Mouse (Mus musculus) thymus, adult 2 months (tissue): ENCODE measurements around the gene Spink4. TPM values are rescaled to one million over a fixed set of nuclear protein-coding genes. Genes with fewer than 3 reads are reported as not detected.

Experiments
- DNase-seq: peaks from one replicate; pipeline ENCODE4 v3.0.0; 2021
- H3K27ac ChIP-seq: fragments of 200-500 bp; 2 replicates; pipeline ENCODE4 v1.5.1; 2012; ENCODE audit warnings: low read length, control low read depth; ENCODE audit not compliant: control insufficient read depth, insufficient read depth
- H3K27me3 ChIP-seq: fragments of 200-500 bp; 2 replicates; pipeline ENCODE4 v1.6.1; 2012; ENCODE audit warnings: mild to moderate bottlenecking, low read length, moderate library complexity, mixed read lengths; ENCODE audit not compliant: control insufficient read depth, insufficient read depth
- H3K36me3 ChIP-seq: fragments of 200-500 bp; 2 replicates; pipeline ENCODE4 v1.6.1; 2012; ENCODE audit warnings: mild to moderate bottlenecking, low read length, moderate library complexity; ENCODE audit not compliant: control insufficient read depth, insufficient read depth
- H3K4me1 ChIP-seq: fragments of 200-500 bp; replicated peaks from 2 replicates; pipeline ENCODE4 v1.6.1; 2012; ENCODE audit warnings: low read length; ENCODE audit not compliant: control insufficient read depth, insufficient read depth
- H3K4me3 ChIP-seq: fragments of 200-500 bp; 2 replicates; pipeline ENCODE4 v1.5.1; 2012; ENCODE audit warnings: mild to moderate bottlenecking, low read length, control low read depth, moderate library complexity; ENCODE audit not compliant: control insufficient read depth, insufficient read depth
- CTCF ChIP-seq: fragments of 200-500 bp; IDR thresholded peaks from 2 replicates; pipeline ENCODE4 v1.5.1; 2012; ENCODE audit warnings: mild to moderate bottlenecking, control low read depth, low read length, moderate library complexity, borderline replicate concordance; ENCODE audit not compliant: control insufficient read depth, poor library complexity, insufficient read depth; ENCODE audit errors: extremely low read depth
- POLR2A ChIP-seq: fragments of 200-500 bp; IDR thresholded peaks from 2 replicates; pipeline ENCODE4 v1.6.1; 2012; ENCODE audit warnings: mild to moderate bottlenecking, low read length, control low read depth, moderate library complexity; ENCODE audit not compliant: control insufficient read depth, poor library complexity, insufficient read depth; ENCODE audit errors: extremely low read depth
- WGBS: fragments of 180-500 bp; shearing (Covaris S2); methylation state at CpG from one replicate; pipeline ENCODE4 v1.1.7; 2018; 5-methylcytosine and 5-hydroxymethylcytosine counted together
- polyA plus RNA-seq: library from polyadenylated mRNA; depleted of rRNA; stranded (reverse); fragments of >200 nt; gene quantifications from 2 replicates; pipeline ENCODE4 v1.2.3, GENCODE M21; 2012

Gene Spink4
- polyA plus RNA-seq, 1 experiment, result 15.8 TPM

DNA sequence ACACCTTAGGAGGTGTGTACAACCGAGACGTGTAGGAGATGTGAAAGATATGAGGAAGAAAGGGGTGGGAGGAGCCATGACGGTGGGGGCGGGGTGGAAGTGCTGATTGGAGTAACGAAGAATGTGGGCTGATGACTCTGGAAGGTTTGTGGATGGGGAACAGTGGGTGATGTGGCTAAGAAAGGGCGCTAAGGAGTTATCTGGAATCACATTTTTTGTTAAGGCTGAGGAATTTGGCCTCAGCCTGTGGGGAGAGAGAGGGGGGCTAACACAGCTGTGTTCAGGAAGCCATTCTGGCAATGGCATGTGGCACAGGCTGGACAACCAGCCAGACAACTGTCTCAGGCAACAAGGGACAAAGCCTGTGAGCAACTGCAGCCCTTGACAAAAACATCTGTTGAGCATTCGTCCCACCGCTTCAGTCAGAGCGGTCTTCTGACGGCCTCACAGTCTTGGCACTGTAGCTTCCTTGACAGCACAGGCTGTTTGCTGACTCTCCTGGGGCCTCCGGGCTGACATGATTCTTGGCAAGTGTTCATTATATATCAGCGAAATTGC, 43.0 kb upstream of the Spink4 start:
- H3K4me1 ChIP-seq, result peaks cover 28% of the 10 kb centered on the region

DNA sequence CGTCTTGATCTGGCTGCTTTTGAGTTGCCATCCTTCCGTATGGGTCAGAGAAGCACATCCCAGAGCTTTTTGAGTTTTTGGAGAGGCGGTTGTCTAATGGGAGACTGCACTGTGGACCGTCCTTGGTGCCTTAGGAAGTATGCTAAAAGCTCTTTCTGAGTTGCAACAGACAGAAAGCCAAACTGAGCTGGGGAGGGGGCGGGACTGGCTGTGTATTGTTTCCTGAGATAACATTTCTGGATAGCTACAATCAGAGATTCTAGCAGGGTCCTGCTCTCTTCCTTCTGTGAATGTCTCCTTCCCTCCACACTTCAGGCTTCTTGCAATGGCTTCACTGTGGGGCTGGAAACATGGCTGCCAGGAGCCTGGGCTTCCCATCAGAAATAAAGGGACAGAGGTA, 42.3 kb upstream of the Spink4 start:
- Histone ChIP-seq H3K36me3 (no peaks in the 10 kb centered on the region), H3K4me3 (no peak overlapping the region), H3K27me3 (no peaks in the 10 kb centered on the region), H3K4me1 (peaks cover 33% of the 10 kb centered on the region), H3K27ac (peak overlapping the region; percentile 67; the same call in 1 of the 2 replicates)
- TF ChIP-seq POLR2A, result no peak
- no peak for TF ChIP-seq CTCF
- 85% methylated on average over 5 of the region's 5 CpGs for WGBS
- DNase-seq, result no peak

More for the DNA sequence above, 43.0 kb upstream of the Spink4 start:
- TF ChIP-seq POLR2A, result 0 out of 2 replicates have a peak, but pooled peaks have one; percentile 36
- no peak for TF ChIP-seq CTCF
- no peaks in the 10 kb centered on the region for H3K27me3 ChIP-seq
- H3K4me3 ChIP-seq, result peak overlapping the region; percentile 1; the same call in 1 of the 2 replicates
- peak; percentile 22 for DNase-seq
- 17% methylated on average over 12 of the region's 12 CpGs for WGBS
- peak overlapping the region; percentile 67 for H3K27ac ChIP-seq
- H3K36me3 ChIP-seq, result no peaks in the 10 kb centered on the region

DNA sequence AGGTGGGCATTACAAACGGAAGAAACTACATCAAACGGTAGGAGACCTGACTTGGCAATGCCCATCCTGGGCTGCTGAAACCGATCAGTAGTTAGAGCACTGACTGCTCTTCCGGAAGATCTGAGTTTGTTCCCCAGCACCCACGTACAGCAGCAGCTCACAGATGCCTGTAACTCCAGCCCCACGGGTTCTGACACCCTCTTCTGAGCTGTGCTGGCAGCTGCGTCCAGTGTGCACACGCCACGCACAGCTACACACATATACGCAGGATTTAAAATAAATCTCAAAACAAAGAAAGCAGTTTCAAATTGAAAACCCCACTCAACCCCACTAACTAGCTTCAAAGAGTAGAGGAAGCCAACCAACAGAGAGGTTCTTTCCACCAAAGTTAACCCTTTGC, 36.7 kb upstream of the Spink4 start:
- H3K4me1 ChIP-seq, result peaks cover 15% of the 10 kb centered on the region
- H3K27ac ChIP-seq, result peak overlapping the region; percentile 8; the same call in 1 of the 2 replicates
- no peak overlapping the region for H3K4me3 ChIP-seq
- no peak for DNase-seq
- H3K36me3 ChIP-seq, result no peaks in the 10 kb centered on the region
- no peak for TF ChIP-seq POLR2A
- no peak for TF ChIP-seq CTCF
- no peaks in the 10 kb centered on the region for H3K27me3 ChIP-seq
- WGBS, result 45% methylated on average over 10 of the region's 10 CpGs

DNA sequence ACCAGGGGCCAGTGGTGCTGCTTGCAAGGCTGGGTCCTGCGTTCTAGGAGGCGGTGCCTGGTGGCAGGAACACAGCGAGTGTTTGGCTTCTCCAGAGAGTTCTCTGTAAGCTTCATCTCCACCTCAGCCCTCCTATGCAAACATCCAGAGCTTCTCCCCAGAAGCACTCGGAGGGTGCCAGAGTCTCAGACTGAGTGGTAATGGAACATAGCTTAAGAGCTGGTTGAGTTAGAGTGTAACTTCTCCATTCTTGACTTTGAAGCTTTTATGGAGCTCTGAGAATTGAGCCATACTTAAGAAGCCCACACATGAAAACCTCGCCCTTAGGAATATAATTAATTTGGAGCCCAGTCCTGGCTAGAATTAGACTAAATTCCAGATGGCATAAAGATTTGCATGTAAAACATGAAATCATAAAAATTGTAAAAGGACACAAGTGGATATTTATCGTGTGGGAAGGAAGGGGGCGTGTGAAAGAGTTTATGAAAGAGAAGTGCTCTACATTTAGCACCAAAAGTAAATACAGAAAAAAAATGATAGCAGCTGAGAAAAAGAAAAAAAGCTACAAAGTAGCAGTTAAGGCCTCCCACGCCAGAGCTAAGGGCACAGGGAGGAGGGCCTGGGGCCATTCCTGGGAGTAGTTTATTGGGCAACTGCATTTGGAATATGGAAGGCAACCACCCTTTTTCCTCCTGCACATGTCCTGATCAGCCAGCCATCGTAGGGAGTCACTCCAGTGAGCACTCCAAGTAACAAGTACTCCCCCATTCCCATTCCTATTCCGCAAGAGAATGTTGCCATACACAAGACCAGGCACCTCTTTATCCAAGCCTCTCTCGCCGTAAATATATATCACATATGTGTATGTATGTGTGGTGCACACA, 35.3 kb upstream of the Spink4 start:
- Histone ChIP-seq H3K4me1 (peaks cover 15% of the 10 kb centered on the region), H3K36me3 (no peaks in the 10 kb centered on the region), H3K4me3 (no peak overlapping the region), H3K27me3 (no peaks in the 10 kb centered on the region), H3K27ac (no peak overlapping the region)
- 94% methylated on average over 12 of the region's 12 CpGs for WGBS
- DNase-seq, result no peak
- no peak for TF ChIP-seq POLR2A
- TF ChIP-seq CTCF, result no peak

DNA sequence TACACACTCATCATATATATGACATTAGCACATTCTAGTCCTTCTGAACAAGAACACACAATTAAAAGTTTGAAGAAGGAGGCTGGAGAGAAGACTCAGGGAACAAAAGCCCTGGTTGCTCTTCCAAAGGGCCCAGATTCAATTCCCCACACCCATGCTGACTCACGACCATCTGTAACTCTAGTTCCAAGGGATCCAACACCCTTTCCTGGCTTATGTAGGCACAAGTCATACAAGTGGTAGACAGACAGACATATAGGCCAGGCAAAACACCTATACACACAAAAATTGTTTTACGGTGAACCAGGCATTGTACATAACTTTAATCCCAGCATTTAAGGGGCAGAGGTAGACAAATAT, 34.7 kb upstream of the Spink4 start:
- peaks cover 15% of the 10 kb centered on the region for H3K4me1 ChIP-seq
- no peak overlapping the region for H3K27ac ChIP-seq
- TF ChIP-seq POLR2A, result no peak
- TF ChIP-seq CTCF, result no peak
- H3K36me3 ChIP-seq, result no peaks in the 10 kb centered on the region
- no peak overlapping the region for H3K4me3 ChIP-seq
- H3K27me3 ChIP-seq, result no peaks in the 10 kb centered on the region
- no peak for DNase-seq
- WGBS, result 97% methylated on average over 2 of the region's 2 CpGs

DNA sequence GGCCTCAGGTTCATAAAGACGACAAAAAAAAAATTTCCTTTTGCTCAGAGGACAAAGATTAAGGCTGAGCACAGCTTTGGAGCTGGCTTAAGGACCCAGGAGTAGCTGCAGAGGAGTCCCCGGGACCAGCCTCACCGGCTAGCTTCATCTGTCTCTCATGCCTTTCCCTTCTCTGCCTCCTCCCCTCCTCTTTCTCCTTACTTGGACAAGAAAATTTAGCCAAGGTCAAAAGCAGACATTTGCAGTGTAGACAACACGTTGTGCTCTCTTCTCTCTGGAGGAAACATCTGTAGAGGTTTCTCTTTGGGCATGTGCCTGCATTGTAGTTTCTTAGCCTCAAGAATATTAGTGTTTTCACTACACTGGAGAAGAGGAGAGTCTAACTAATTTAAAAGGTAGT, 34.0 kb upstream of the Spink4 start:
- H3K4me1 ChIP-seq, result peaks cover 15% of the 10 kb centered on the region
- H3K27ac ChIP-seq, result no peak overlapping the region
- 81% methylated on average over 4 of the region's 4 CpGs for WGBS
- no peak overlapping the region for H3K4me3 ChIP-seq
- DNase-seq, result no peak
- TF ChIP-seq POLR2A, result no peak
- TF ChIP-seq CTCF, result no peak
- H3K36me3 ChIP-seq, result no peaks in the 10 kb centered on the region
- H3K27me3 ChIP-seq, result no peaks in the 10 kb centered on the region

DNA sequence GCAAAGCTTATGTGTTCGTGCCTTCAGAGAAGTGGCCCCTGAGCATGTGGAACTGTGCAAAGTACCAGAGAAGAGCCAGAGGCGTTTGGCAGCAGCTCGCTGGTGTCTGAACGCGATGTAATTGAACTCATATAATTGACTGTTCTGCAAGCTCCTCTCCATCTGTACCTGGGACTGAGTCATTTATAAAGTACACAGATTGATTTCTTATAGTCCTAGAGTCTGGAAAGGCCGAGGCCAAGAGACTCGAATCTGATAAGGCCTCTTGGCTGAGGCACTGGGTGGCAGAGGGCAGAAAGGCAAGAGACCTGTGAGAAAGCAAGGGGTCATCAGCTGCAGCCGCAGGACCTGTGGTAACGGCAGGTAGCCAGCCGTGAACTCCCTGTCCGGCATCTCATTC, 31.0 kb upstream of the Spink4 start:
- no peaks in the 10 kb centered on the region for H3K4me1 ChIP-seq

More for the DNA sequence above, 31.0 kb upstream of the Spink4 start:
- DNase-seq, result no peak
- Histone ChIP-seq H3K27ac (no peak overlapping the region), H3K27me3 (no peaks in the 10 kb centered on the region), H3K4me3 (no peak overlapping the region), H3K36me3 (no peaks in the 10 kb centered on the region)
- 97% methylated on average over 11 of the region's 11 CpGs for WGBS
- TF ChIP-seq CTCF (no peak), POLR2A (no peak)
